Mouse (Mus musculus): ENCODE measurements around the gene Rag2.

- no peak for TF ChIP-seq POLR2A (IDR thresholded peaks at IDR 0.05; ENCODE audit: low read depth, low read length)
- no peak for TF ChIP-seq CTCF (IDR thresholded peaks at IDR 0.05; ENCODE audit: extremely low read depth, insufficient read length, insufficient replicate concordance, low read depth, low read length)
Observed at GRCm38 (mm10) chr2:101665703-101666092, 41.2 kb downstream of the Rag2 start.
